In the genomic region with DNA sequence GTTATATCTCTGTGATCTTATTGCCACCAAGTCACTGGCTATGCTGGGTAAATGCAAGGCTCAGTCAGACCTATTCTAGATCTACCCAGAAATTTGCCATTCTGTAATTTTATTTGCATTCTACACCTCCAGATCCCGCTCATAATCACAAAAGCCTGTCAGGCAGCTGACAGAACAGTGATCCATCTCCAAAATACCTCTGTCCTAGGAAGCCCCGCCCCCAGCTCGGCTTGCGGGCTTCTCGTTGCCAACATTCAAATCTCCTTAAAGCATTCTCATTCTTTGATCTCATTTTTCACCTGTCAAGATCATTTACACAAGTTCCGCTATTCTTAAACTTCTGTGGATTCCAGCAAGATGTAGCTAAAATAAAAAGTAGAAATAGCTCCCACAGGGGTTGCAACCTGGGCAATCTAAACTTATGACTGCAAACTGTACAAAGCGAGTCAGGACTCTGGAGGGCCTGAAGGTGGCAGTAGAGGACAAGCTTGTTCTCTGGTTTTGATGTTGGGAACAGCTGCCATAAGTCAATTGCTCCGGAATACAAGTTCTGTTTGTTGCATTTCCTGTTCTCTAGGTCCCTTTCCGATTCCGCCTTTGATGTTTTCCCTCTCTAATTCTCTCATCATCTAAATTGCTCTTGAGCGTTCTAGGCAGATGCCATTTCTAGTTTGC, we compare ENCODE assay signal across 8 mouse cellular contexts. TPM values are rescaled to one million over a fixed set of nuclear protein-coding genes. Genes with fewer than 3 reads are reported as not detected.
DNase-seq lines count a peak whose midpoint lies in the region; ATAC-seq and TF ChIP-seq lines count a peak whose summit lies in the region.

No protein-coding gene starts in this region.

- no peaks in the 10 kb centered on the region for H3K4me1 ChIP-seq in embryonic facial prominence, embryonic 11.5 days (ENCODE audit: control insufficient read depth, insufficient read depth, low read length)
- H3K4me1 ChIP-seq in intestine, postnatal 0 days (replicated peaks; ENCODE audit: control insufficient read depth, insufficient read depth, low read length) = no peaks in the 10 kb centered on the region
- H3K4me1 ChIP-seq in midbrain, embryonic 12.5 days = no peaks in the 10 kb centered on the region

- peak; percentile 88 for TF ChIP-seq CTCF in intestine, postnatal 0 days (IDR thresholded peaks at IDR 0.05; ENCODE audit: low read depth)

- 19% methylated on average over 11 of the region's 11 CpGs for WGBS in embryonic facial prominence, embryonic 11.5 days
- 20% methylated on average over 11 of the region's 11 CpGs for WGBS in intestine, postnatal 0 days
- 34% methylated on average over 11 of the region's 11 CpGs for WGBS in midbrain, embryonic 12.5 days

- no peak overlapping the region for H3K4me3 ChIP-seq in embryonic facial prominence, embryonic 11.5 days (ENCODE audit: low read depth, low read length)
- H3K4me3 ChIP-seq in intestine, postnatal 0 days (ENCODE audit: low read depth, low read length) = no peak overlapping the region
- H3K4me3 ChIP-seq in midbrain, embryonic 12.5 days = no peak overlapping the region

- no peak overlapping the region for H3K4me2 ChIP-seq in embryonic facial prominence, embryonic 11.5 days (ENCODE audit: low read depth, low read length)
- peak overlapping the region; percentile 10; the same call in 1 of the 2 replicates for H3K4me2 ChIP-seq in intestine, postnatal 0 days (replicated peaks; ENCODE audit: low read depth)
- H3K4me2 ChIP-seq in midbrain, embryonic 12.5 days (replicated peaks) = peak overlapping the region; percentile 23; the same call in 1 of the 2 replicates

- no peaks in the 10 kb centered on the region for H3K36me3 ChIP-seq in embryonic facial prominence, embryonic 11.5 days (replicated peaks; ENCODE audit: control insufficient read depth, insufficient read depth, low read depth, low read length)
- H3K36me3 ChIP-seq in intestine, postnatal 0 days (ENCODE audit: control insufficient read depth, insufficient read depth) = no peaks in the 10 kb centered on the region
- H3K36me3 ChIP-seq in midbrain, embryonic 12.5 days = no peaks in the 10 kb centered on the region

- H3K27me3 ChIP-seq in embryonic facial prominence, embryonic 11.5 days (ENCODE audit: control insufficient read depth, insufficient read depth, low read length) = no peaks in the 10 kb centered on the region
- no peaks in the 10 kb centered on the region for H3K27me3 ChIP-seq in intestine, postnatal 0 days (replicated peaks; ENCODE audit: control insufficient read depth, insufficient read depth, low read length)
- no peaks in the 10 kb centered on the region for H3K27me3 ChIP-seq in midbrain, embryonic 12.5 days

- no peaks in the 10 kb centered on the region for H3K9me3 ChIP-seq in embryonic facial prominence, embryonic 11.5 days (replicated peaks; ENCODE audit: control insufficient read depth, low read length)
- no peaks in the 10 kb centered on the region for H3K9me3 ChIP-seq in intestine, postnatal 0 days (ENCODE audit: control insufficient read depth)
- H3K9me3 ChIP-seq in midbrain, embryonic 12.5 days = no peaks in the 10 kb centered on the region

- no peak overlapping the region for H3K27ac ChIP-seq in embryonic facial prominence, embryonic 11.5 days (replicated peaks; ENCODE audit: low read depth, low read length)
- no peak overlapping the region for H3K27ac ChIP-seq in intestine, postnatal 0 days (ENCODE audit: low read depth, low read length)
- no peak overlapping the region for H3K27ac ChIP-seq in midbrain, embryonic 12.5 days (replicated peaks)

- peak; percentile 67 to 71 for DNase-seq in B cell, adult 2 months
- DNase-seq in adrenal gland, postnatal 10 days = peak; percentile 78
- peak; percentile 88 for DNase-seq in embryonic facial prominence, embryonic 11.5 days (ENCODE audit: low spot score)
- DNase-seq in heart, adult 11 months = peak; percentile 91
- peak; percentile 65 for DNase-seq in left cerebral cortex, postnatal 4 days
- peak; percentile 51 to 55 for DNase-seq in spleen, postnatal 36 days (ENCODE audit: low spot score in 2 of 2)

- intact Hi-C loops in left cerebral cortex, postnatal 4 days (cut with DNase I) = loop anchor here (5.0 to 10.0 kb wide), 2 partner anchors 779 to 1067 kb away; no protein-coding TSS in a partner anchor

- H3K9ac ChIP-seq in embryonic facial prominence, embryonic 11.5 days (replicated peaks; ENCODE audit: low read length) = no peak overlapping the region
- H3K9ac ChIP-seq in intestine, postnatal 0 days (ENCODE audit: low read depth, low read length) = no peak overlapping the region
- H3K9ac ChIP-seq in midbrain, embryonic 12.5 days (replicated peaks) = no peak overlapping the region

- peak; percentile 75 for ATAC-seq in embryonic facial prominence, embryonic 11.5 days (replicated peaks; ENCODE audit: insufficient number of reproducible peaks, low FRiP score, low TSS enrichment, low read depth)
- ATAC-seq in intestine, postnatal 0 days = 0 out of 2 replicates have a peak, but pooled peaks have one; percentile 51
- peak; percentile 79 for ATAC-seq in midbrain, embryonic 12.5 days (ENCODE audit: low FRiP score, low read depth)

RNA-seq across cellular contexts. Expression of gene Otud1, which starts 58.1 kb away (rescaled TPM):
- 10 to 100 TPM in 1 of 2 experiments, 1 to 10 TPM in 1; 9.4 to 10.6 TPM for total RNA-seq in adrenal gland, postnatal 10 days (2021)
- polyA plus RNA-seq in embryonic facial prominence, embryonic 11.5 days (2014; fragmentation: Nextera tagmentation; extraction: Ambion mirVana) = 0.98 and 1.1 TPM in 2 replicates
- polyA plus RNA-seq in intestine, postnatal 0 days (2015; fragmentation: Nextera tagmentation; extraction: Ambion mirVana) = 1.6 and 1.9 TPM in 2 replicates
- 10 to 100 TPM; 11.3 to 11.6 TPM for total RNA-seq in left cerebral cortex, postnatal 4 days (2021)
- 1.4 and 1.6 TPM in 2 replicates for polyA plus RNA-seq in midbrain, embryonic 12.5 days (2016; fragmentation: Nextera tagmentation; extraction: Ambion mirVana)
